Mouse (Mus musculus) stomach, embryonic 14.5 days (tissue): ENCODE measurements around the gene Slc38a6. TPM values are rescaled to one million over a fixed set of nuclear protein-coding genes. Genes with fewer than 3 reads are reported as not detected.
A peak's percentile ranks its signal among the peaks of the same experiment; 100 is the strongest.

Experiments
- ATAC-seq: fragments of 200-750 bp; cut with Nextera tagmentation; 2 replicates; pipeline ENCODE4 v1.8.0; 2017; ENCODE audit warnings: low read depth, moderate TSS enrichment; ENCODE audit not compliant: insufficient number of reproducible peaks, insufficient read depth, low FRiP score
- H3K27ac ChIP-seq: fragments of 300-500 bp; sonication (generic); 2 replicates; pipeline ENCODE4 v1.5.1; 2014; ENCODE audit warnings: mild to moderate bottlenecking, low read length, moderate library complexity, mixed read lengths
- H3K27me3 ChIP-seq: fragments of 300-500 bp; sonication (generic); 2 replicates; pipeline ENCODE4 v1.6.1; 2014; ENCODE audit warnings: low read length, control low read depth, mixed read lengths; ENCODE audit not compliant: control insufficient read depth, insufficient read depth
- H3K36me3 ChIP-seq: fragments of 300-500 bp; sonication (generic); 2 replicates; pipeline ENCODE4 v1.6.1; 2014; ENCODE audit warnings: mild to moderate bottlenecking, control low read depth, low read length, moderate library complexity, mixed read lengths; ENCODE audit not compliant: control insufficient read depth, insufficient read depth
- H3K4me1 ChIP-seq: fragments of 300-500 bp; sonication (generic); 2 replicates; pipeline ENCODE4 v1.6.1; 2014; ENCODE audit warnings: low read length, control low read depth, mixed read lengths; ENCODE audit not compliant: control insufficient read depth, insufficient read depth
- H3K4me2 ChIP-seq: fragments of 300-500 bp; sonication (generic); replicated peaks from 2 replicates; pipeline ENCODE4 v1.6.1; 2014; ENCODE audit warnings: low read depth, low read length, control low read depth
- H3K4me3 ChIP-seq: fragments of 300-500 bp; sonication (generic); 2 replicates; pipeline ENCODE4 v1.5.1; 2014; ENCODE audit warnings: low read depth, low read length, control low read depth
- H3K9ac ChIP-seq: fragments of 300-500 bp; sonication (generic); replicated peaks from 2 replicates; pipeline ENCODE4 v1.6.1; 2014; ENCODE audit warnings: low read depth, mild to moderate bottlenecking, control low read depth, low read length, moderate library complexity, mixed read lengths
- H3K9me3 ChIP-seq: fragments of 300-500 bp; sonication (generic); 2 replicates; pipeline ENCODE4 v1.6.1; 2016; ENCODE audit warnings: low read depth, low read length, control low read depth; ENCODE audit not compliant: control insufficient read depth
- WGBS: fragments of 180-500 bp; shearing (Covaris S2); extraction: QIAGEN DNeasy Blood & Tissue Kit; methylation state at CpG from one replicate; pipeline ENCODE4 v1.1.7; 2014; 5-methylcytosine and 5-hydroxymethylcytosine counted together
- polyA plus RNA-seq: library from polyadenylated mRNA; unstranded; fragments of >200 nt; fragmentation: Nextera tagmentation; extraction: Ambion mirVana; gene quantifications from 2 replicates; pipeline ENCODE4 v1.2.1, GENCODE M21; 2014

The Slc38a6 gene
- polyA plus RNA-seq, 1 experiment from 2014 or later = 10.3 TPM

- Histone ChIP-seq H3K27me3 (no peaks in the 10 kb centered on the region), H3K9me3 (no peaks in the 10 kb centered on the region), H3K27ac (no peak overlapping the region), H3K4me3 (no peak overlapping the region), H3K36me3 (no peaks in the 10 kb centered on the region), H3K4me1 (0 out of 2 replicates have a peak, but pooled peaks cover 4% of the 10 kb centered on the region), H3K9ac (no peak overlapping the region), H3K4me2 (no peak overlapping the region)
- ATAC-seq = no peak
- WGBS = 74% methylated on average over 8 of the region's 8 CpGs
Observed at GRCm38 (mm10) chr12:73380686-73381360, 94.2 kb downstream of the Slc38a6 start.

DNA sequence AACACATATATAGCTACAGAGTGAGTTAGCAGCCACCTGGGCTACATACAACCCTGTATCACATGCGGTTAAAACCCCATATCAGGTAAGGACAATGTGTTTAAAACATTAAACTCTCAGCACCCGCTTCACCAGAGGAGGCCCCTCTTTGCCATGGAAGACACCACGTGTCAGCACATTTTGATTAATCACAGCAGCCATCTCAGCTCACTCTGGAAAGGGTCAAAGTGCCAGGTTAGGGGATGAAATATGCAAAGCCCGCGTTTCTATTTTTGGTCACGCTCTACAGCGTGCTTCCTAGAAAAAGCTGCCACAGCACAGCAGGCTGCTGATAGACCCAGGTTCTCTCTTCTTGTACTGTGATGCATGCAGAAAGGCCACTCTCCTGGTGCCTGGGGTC is 94.9 kb downstream of the Slc38a6 start:
- 36% methylated on average over 7 of the region's 7 CpGs for WGBS

GRCm38 (mm10) chr12:73382290-73383178 is 96.0 kb downstream of the Slc38a6 start:
- Histone ChIP-seq H3K9ac (no peak overlapping the region), H3K27me3 (no peaks in the 10 kb centered on the region), H3K36me3 (no peaks in the 10 kb centered on the region), H3K4me1 (0 out of 2 replicates have a peak, but pooled peaks cover 4% of the 10 kb centered on the region), H3K4me3 (no peak overlapping the region), H3K27ac (no peak overlapping the region), H3K4me2 (no peak overlapping the region), H3K9me3 (no peaks in the 10 kb centered on the region)
- 74% methylated on average over 12 of the region's 12 CpGs for WGBS
- 0 out of 2 replicates have a peak, but pooled peaks have one; percentile 18 for ATAC-seq

More for the DNA sequence above, 94.9 kb downstream of the Slc38a6 start:
- Histone ChIP-seq H3K27me3 (no peaks in the 10 kb centered on the region), H3K4me1 (0 out of 2 replicates have a peak, but pooled peaks cover 4% of the 10 kb centered on the region), H3K4me3 (no peak overlapping the region), H3K9ac (no peak overlapping the region), H3K4me2 (no peak overlapping the region), H3K27ac (no peak overlapping the region), H3K9me3 (no peaks in the 10 kb centered on the region), H3K36me3 (no peaks in the 10 kb centered on the region)
- no peak for ATAC-seq

DNA sequence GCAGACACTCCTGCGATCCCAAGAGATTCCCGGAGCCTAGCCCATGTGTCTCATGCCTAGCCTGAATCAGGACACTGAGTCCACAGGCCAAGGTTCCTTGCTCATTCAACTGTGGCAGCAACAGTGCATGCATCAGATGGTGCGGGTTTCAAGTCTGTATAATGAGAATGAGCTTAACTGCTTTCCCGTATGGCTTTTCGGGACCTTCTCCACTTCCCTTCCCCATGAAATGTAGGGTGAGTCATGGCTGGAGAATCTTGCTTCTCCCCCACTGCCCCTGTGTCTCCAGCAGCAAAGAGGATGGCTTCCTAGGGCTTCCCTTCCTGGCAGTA is 96.6 kb downstream of the Slc38a6 start:
- WGBS = 68% methylated on average over 5 of the region's 5 CpGs
- Histone ChIP-seq H3K9me3 (no peaks in the 10 kb centered on the region), H3K9ac (no peak overlapping the region), H3K27me3 (no peaks in the 10 kb centered on the region), H3K27ac (no peak overlapping the region), H3K4me1 (0 out of 2 replicates have a peak, but pooled peaks cover 4% of the 10 kb centered on the region), H3K4me2 (no peak overlapping the region), H3K4me3 (no peak overlapping the region), H3K36me3 (no peaks in the 10 kb centered on the region)
- no peak for ATAC-seq

GRCm38 (mm10) chr12:73383861-73384260 is 97.3 kb downstream of the Slc38a6 start:
- no peaks in the 10 kb centered on the region for H3K9me3 ChIP-seq
- H3K4me2 ChIP-seq = no peak overlapping the region
- no peaks in the 10 kb centered on the region for H3K36me3 ChIP-seq
- H3K4me3 ChIP-seq = no peak overlapping the region
- no peak overlapping the region for H3K9ac ChIP-seq
- H3K4me1 ChIP-seq = 0 out of 2 replicates have a peak, but pooled peaks cover 4% of the 10 kb centered on the region
- no peak for ATAC-seq
- no peak overlapping the region for H3K27ac ChIP-seq
- 77% methylated on average over 3 of the region's 3 CpGs for WGBS
- no peaks in the 10 kb centered on the region for H3K27me3 ChIP-seq

DNA sequence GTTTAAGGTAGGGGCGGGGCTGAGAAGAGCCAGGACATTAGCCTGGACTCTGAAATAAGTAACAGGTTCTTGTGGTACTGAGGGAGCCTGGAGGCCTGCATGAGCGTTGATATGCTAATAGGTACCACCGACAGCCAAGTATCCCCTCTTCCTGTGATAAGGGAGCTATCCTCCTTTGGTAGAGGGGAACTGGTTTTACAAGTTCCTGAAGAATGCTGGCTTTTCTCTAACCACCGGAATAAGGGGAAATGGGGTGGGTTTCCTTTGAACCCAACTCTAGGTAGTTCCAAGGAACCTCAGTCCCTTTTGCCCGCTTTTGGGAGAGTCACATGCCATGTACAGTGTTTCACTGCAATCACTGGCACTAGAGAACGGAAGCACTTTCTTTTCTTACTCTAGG is 98.2 kb downstream of the Slc38a6 start:
- Histone ChIP-seq H3K4me2 (no peak overlapping the region), H3K36me3 (no peaks in the 10 kb centered on the region), H3K4me1 (0 out of 2 replicates have a peak, but pooled peaks cover 4% of the 10 kb centered on the region), H3K4me3 (no peak overlapping the region), H3K9ac (no peak overlapping the region), H3K27me3 (no peaks in the 10 kb centered on the region), H3K27ac (no peak overlapping the region), H3K9me3 (no peaks in the 10 kb centered on the region)
- WGBS = 50% methylated on average over 6 of the region's 6 CpGs
- no peak for ATAC-seq

- H3K4me1 ChIP-seq = no peaks in the 10 kb centered on the region
- no peak for ATAC-seq
- no peak overlapping the region for H3K4me2 ChIP-seq
- no peaks in the 10 kb centered on the region for H3K9me3 ChIP-seq
- 81% methylated on average over 1 of the region's 1 CpGs for WGBS
- no peaks in the 10 kb centered on the region for H3K36me3 ChIP-seq
- H3K27me3 ChIP-seq = no peaks in the 10 kb centered on the region
- H3K4me3 ChIP-seq = no peak overlapping the region
- H3K27ac ChIP-seq = no peak overlapping the region
- H3K9ac ChIP-seq = no peak overlapping the region
Observed at GRCm38 (mm10) chr12:73392507-73392906, 105.9 kb downstream of the Slc38a6 start.

- Histone ChIP-seq H3K4me1 (no peaks in the 10 kb centered on the region), H3K4me3 (no peak overlapping the region), H3K36me3 (no peaks in the 10 kb centered on the region), H3K27me3 (no peaks in the 10 kb centered on the region), H3K9me3 (no peaks in the 10 kb centered on the region), H3K9ac (no peak overlapping the region), H3K27ac (no peak overlapping the region), H3K4me2 (no peak overlapping the region)
- no peak for ATAC-seq
Observed at GRCm38 (mm10) chr12:73393018-73393417, 106.4 kb downstream of the Slc38a6 start.
